Mouse (Mus musculus): ENCODE results near the gene Crygb. TPM values are rescaled to one million over a fixed set of nuclear protein-coding genes. Genes with fewer than 3 reads are reported as not detected.

Gene Crygb
- polyA plus RNA-seq (2016; fragmentation: Nextera tagmentation; extraction: Ambion mirVana): not detected in 2 replicates

- no peak within 1 kb of the TSS for H3K27ac ChIP-seq
- no peak within 1 kb of the TSS for H3K4me3 ChIP-seq
- WGBS: 26% methylated on average over 7 of the region's 7 CpGs
- H3K27me3 ChIP-seq (ENCODE audit: poor library complexity, severe bottlenecking): no peaks in the 10 kb centered on the region; the same call in 1 of the 2 replicates
- peaks cover 5% of the 10 kb centered on the region for H3K4me1 ChIP-seq
- no peaks in the 10 kb centered on the region for H3K36me3 ChIP-seq (replicated peaks)
- DNase-seq (ENCODE audit: extremely low spot score, low spot score): no peak
- H3K9me3 ChIP-seq: no peaks in the 10 kb centered on the region
Measured at GRCm38 (mm10) chr1:65082188-65082587, at the start of gene Crygb. Gene Crygb, minus strand, starts transcription at chr1:65082288.

GRCm38 (mm10) chr1:65131671-65132070, 49.6 kb upstream of the Crygb start:
- DNase-seq (ENCODE audit: extremely low spot score, low spot score): no peak
- Histone ChIP-seq H3K9me3 (no peaks in the 10 kb centered on the region), H3K27ac (no peak overlapping the region), H3K4me1 (no peaks in the 10 kb centered on the region), H3K36me3 (replicated peaks) (no peaks in the 10 kb centered on the region), H3K27me3 (ENCODE audit: poor library complexity, severe bottlenecking) (no peaks in the 10 kb centered on the region), H3K4me3 (no peak overlapping the region)
- 90% methylated on average over 1 of the region's 1 CpGs for WGBS

- no peaks in the 10 kb centered on the region for H3K27me3 ChIP-seq (ENCODE audit: poor library complexity, severe bottlenecking)
- no peaks in the 10 kb centered on the region for H3K9me3 ChIP-seq
- H3K4me1 ChIP-seq: no peaks in the 10 kb centered on the region
- H3K27ac ChIP-seq: no peak overlapping the region
- H3K4me3 ChIP-seq: no peak overlapping the region
- DNase-seq (ENCODE audit: extremely low spot score, low spot score): no peak
- H3K36me3 ChIP-seq (replicated peaks): no peaks in the 10 kb centered on the region
- WGBS: 88% methylated on average over 3 of the region's 3 CpGs
Measured at GRCm38 (mm10) chr1:65130226-65130625, 48.1 kb upstream of the Crygb start.

GRCm38 (mm10) chr1:65129634-65130180, 47.6 kb upstream of the Crygb start:
- no peaks in the 10 kb centered on the region for H3K36me3 ChIP-seq (replicated peaks)
- no peaks in the 10 kb centered on the region for H3K27me3 ChIP-seq (ENCODE audit: poor library complexity, severe bottlenecking)
- H3K4me3 ChIP-seq: no peak overlapping the region
- no peaks in the 10 kb centered on the region for H3K9me3 ChIP-seq
- no peaks in the 10 kb centered on the region for H3K4me1 ChIP-seq
- no peak overlapping the region for H3K27ac ChIP-seq
- DNase-seq (ENCODE audit: extremely low spot score, low spot score): no peak
- WGBS: 89% methylated on average over 3 of the region's 3 CpGs

- 26% methylated on average over 9 of the region's 9 CpGs for WGBS
- Histone ChIP-seq H3K4me3 (peak within 1 kb of the TSS; percentile 36), H3K27ac (no peak within 1 kb of the TSS), H3K36me3 (replicated peaks) (no peaks in the 10 kb centered on the region), H3K4me1 (peaks cover 5% of the 10 kb centered on the region; the same call in 1 of the 2 replicates), H3K9me3 (no peaks in the 10 kb centered on the region), H3K27me3 (ENCODE audit: poor library complexity, severe bottlenecking) (no peaks in the 10 kb centered on the region)
- DNase-seq (ENCODE audit: extremely low spot score, low spot score): no peak
Measured at GRCm38 (mm10) chr1:65122574-65123372, 40.7 kb upstream of the Crygb start, which contains the start of gene D630023F18Rik. Gene D630023F18Rik, minus strand, starts transcription at chr1:65123214.

GRCm38 (mm10) chr1:65119438-65119837, 37.4 kb upstream of the Crygb start, which contains the start of gene Gm28845:
Gene Gm28845, minus strand, starts transcription at chr1:65119558.
- Histone ChIP-seq H3K36me3 (replicated peaks) (no peaks in the 10 kb centered on the region), H3K27ac (no peak within 1 kb of the TSS), H3K4me3 (no peak within 1 kb of the TSS)

GRCm38 (mm10) chr1:65118150-65118913, 36.2 kb upstream of the Crygb start:
- Histone ChIP-seq H3K27me3 (ENCODE audit: poor library complexity, severe bottlenecking) (no peaks in the 10 kb centered on the region), H3K4me3 (no peak overlapping the region), H3K4me1 (peaks cover 5% of the 10 kb centered on the region; the same call in 1 of the 2 replicates), H3K27ac (no peak overlapping the region), H3K36me3 (replicated peaks) (no peaks in the 10 kb centered on the region), H3K9me3 (no peaks in the 10 kb centered on the region)
- no peak for DNase-seq (ENCODE audit: extremely low spot score, low spot score)
- WGBS: 79% methylated on average over 8 of the region's 8 CpGs

More at GRCm38 (mm10) chr1:65119438-65119837, 37.4 kb upstream of the Crygb start, which contains the start of gene Gm28845:
- no peak for DNase-seq (ENCODE audit: extremely low spot score, low spot score)
- no peaks in the 10 kb centered on the region for H3K9me3 ChIP-seq
- no peaks in the 10 kb centered on the region for H3K27me3 ChIP-seq (ENCODE audit: poor library complexity, severe bottlenecking)
- WGBS: 81% methylated on average over 1 of the region's 1 CpGs
- H3K4me1 ChIP-seq: peaks cover 5% of the 10 kb centered on the region; the same call in 1 of the 2 replicates

GRCm38 (mm10) chr1:65113536-65114172, 31.6 kb upstream of the Crygb start:
- 94% methylated on average over 5 of the region's 5 CpGs for WGBS

GRCm38 (mm10) chr1:65112807-65113196, 30.7 kb upstream of the Crygb start:
- no peak for DNase-seq (ENCODE audit: extremely low spot score, low spot score)
- H3K9me3 ChIP-seq: no peaks in the 10 kb centered on the region
- no peaks in the 10 kb centered on the region for H3K36me3 ChIP-seq (replicated peaks)
- H3K27me3 ChIP-seq (ENCODE audit: poor library complexity, severe bottlenecking): no peaks in the 10 kb centered on the region
- peaks cover 10% of the 10 kb centered on the region for H3K4me1 ChIP-seq
- WGBS: 68% methylated on average over 14 of the region's 14 CpGs
- H3K27ac ChIP-seq: no peak overlapping the region
- H3K4me3 ChIP-seq: no peak overlapping the region

More at GRCm38 (mm10) chr1:65113536-65114172, 31.6 kb upstream of the Crygb start:
- Histone ChIP-seq H3K4me1 (peaks cover 10% of the 10 kb centered on the region), H3K27ac (no peak overlapping the region), H3K4me3 (no peak overlapping the region), H3K36me3 (replicated peaks) (no peaks in the 10 kb centered on the region), H3K27me3 (ENCODE audit: poor library complexity, severe bottlenecking) (no peaks in the 10 kb centered on the region), H3K9me3 (no peaks in the 10 kb centered on the region)
- DNase-seq (ENCODE audit: extremely low spot score, low spot score): no peak

GRCm38 (mm10) chr1:65112031-65112806, 30.1 kb upstream of the Crygb start:
- peak overlapping the region; percentile 24 for H3K4me3 ChIP-seq
- DNase-seq (ENCODE audit: extremely low spot score, low spot score): peak; percentile 80
- no peaks in the 10 kb centered on the region for H3K9me3 ChIP-seq
- H3K27ac ChIP-seq: no peak overlapping the region
- WGBS: 20% methylated on average over 8 of the region's 8 CpGs
- no peaks in the 10 kb centered on the region for H3K36me3 ChIP-seq (replicated peaks)
- peaks cover 10% of the 10 kb centered on the region for H3K4me1 ChIP-seq
- H3K27me3 ChIP-seq (ENCODE audit: poor library complexity, severe bottlenecking): no peaks in the 10 kb centered on the region

- H3K4me1 ChIP-seq: peaks cover 10% of the 10 kb centered on the region
- H3K27ac ChIP-seq: no peak overlapping the region
- no peaks in the 10 kb centered on the region for H3K9me3 ChIP-seq
- 79% methylated on average over 25 of the region's 25 CpGs for WGBS
- no peak overlapping the region for H3K4me3 ChIP-seq
- DNase-seq (ENCODE audit: extremely low spot score, low spot score): no peak
- no peaks in the 10 kb centered on the region for H3K27me3 ChIP-seq (ENCODE audit: poor library complexity, severe bottlenecking)
- H3K36me3 ChIP-seq (replicated peaks): no peaks in the 10 kb centered on the region
Measured at GRCm38 (mm10) chr1:65109756-65110435, 27.8 kb upstream of the Crygb start.
